Mouse (Mus musculus): ENCODE measurements around the gene Ass1.

DNA sequence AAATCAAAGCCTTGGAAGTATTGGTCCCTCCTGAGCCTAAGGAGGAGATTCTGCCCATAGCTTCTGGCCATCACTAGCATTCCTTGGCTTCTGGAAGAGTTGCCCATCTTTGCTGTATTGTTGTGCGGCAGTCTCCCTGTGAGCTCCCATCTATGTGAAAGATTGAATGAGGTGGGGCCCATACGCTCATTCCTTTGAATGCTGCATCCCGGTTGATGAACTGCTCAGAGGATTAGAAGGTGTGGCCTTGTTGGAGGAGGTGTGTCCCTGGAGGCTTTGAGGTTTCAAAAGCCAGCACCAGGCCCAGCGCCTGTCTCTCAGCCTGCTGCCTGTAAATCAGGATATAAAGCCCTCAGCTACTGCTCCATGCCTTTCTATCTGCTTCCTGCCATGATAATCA is 23.6 kb upstream of the Ass1 start:
- TF ChIP-seq POLR2A (IDR thresholded peaks at IDR 0.05; ENCODE audit: insufficient read depth, low read depth, low read length), result no peak
- no peak for TF ChIP-seq CTCF (IDR thresholded peaks at IDR 0.05)

All from heart, adult 2 months (tissue).